Mouse (Mus musculus) spleen, embryonic (tissue): ENCODE results near the gene Nupr1.

Experiments used
- CTCF ChIA-PET: fragments of 350-600 bp; sonication (Branson Sonifier 250); formaldehyde crosslinking; loops from one replicate; lab custom pipeline; 2022; lab: Charles Lee

Nupr1 gene

DNA sequence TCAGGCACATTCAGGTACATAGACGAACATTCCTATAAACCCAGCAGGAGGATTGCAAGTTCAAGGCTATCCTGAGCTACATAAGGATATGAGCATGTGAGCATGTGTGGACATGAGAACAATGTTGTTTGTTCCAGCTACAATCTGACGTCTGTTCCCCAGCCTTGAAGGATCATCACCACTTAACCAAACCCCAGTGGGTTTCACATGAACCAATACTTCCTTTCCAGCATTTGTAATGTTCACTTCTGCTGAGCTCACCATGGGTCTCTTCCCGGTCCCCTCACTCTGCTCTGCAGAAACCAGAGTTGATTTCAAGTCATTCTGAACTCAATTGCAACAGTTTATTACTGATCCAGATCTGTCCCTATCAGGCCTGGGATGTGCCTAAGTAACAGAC lies 28.0 kb downstream of the Nupr1 start:
- CTCF ChIA-PET, result no interaction called here

DNA sequence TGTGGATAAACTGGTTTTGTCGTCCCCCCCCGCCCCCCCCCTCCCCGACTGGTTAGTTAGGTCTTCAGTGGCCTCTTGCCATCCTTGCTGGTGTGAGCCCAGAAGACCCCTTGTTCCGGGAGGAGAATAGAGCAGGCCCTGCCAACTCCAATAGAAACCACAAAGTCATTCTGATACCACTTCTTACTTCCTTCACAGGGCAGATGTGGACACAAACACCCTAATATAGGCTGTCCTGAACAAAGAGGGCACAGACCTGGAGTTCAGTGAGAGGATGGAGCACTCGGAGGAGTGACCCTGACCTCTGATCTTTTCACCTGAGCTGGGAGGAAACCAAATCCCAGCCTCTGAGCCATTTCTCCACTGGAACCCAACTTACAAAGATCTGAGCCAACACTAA lies 28.8 kb downstream of the Nupr1 start:
- CTCF ChIA-PET, result no interaction called here

DNA sequence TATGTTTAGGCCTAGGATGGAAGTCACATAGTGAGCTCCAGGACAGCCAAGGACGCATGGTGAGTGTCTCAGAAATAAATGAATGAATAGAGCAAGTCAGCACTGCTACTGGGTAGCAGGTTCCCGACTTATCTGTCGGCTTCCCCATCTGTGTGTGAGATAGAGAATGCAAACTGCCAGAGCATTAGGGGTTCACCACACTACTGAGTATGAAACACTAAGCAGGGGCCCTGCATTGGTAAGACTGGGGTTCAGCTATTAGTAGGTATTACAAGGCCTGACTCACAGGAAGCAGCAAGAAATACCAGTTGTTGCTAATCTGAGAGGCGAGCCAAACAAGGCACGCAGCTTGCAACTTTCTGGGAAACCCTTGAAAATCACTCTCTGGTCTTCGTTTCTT lies 31.7 kb downstream of the Nupr1 start:
- CTCF ChIA-PET, result no interaction called here

DNA sequence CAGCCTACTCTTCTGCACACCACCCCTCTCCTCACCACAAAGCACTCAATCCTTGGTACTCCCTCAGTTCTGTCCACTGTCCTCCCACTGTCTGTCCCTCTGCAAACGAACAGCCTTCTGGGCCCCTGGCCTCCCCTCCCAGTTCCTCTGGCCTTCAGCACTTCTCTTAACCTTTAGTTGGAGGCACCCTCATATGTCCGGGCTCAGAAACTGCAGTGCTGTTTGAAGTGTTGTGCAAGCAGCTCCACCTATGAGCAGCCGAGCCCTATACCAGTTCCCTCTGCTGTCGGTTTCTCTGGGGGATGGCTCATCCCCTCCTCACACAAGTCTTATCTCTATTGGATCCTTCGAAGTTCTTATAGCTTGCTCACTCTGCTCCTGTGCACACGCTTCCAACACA lies 34.2 kb downstream of the Nupr1 start:
- CTCF ChIA-PET, result no interaction called here

DNA sequence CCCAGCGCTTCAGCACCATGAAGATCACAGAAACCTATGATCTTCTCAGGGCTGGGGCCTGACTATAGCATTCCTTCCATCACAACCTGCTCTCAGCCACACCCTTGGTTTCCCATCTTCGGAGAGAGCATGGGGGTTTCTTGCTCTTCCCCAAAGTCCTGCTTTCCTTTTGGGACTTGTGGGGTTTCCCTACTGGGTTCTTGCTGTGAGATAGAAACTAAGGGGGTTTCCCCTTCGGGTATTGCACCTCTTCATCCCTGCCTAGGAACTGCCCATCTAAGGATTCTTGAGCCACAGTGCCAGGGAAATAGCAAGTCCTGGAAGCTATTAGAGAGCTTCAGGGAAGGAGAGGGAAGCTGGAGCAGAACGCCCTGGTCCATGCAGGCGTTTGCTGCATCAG lies 34.8 kb downstream of the Nupr1 start:
- CTCF ChIA-PET, result no interaction called here

DNA sequence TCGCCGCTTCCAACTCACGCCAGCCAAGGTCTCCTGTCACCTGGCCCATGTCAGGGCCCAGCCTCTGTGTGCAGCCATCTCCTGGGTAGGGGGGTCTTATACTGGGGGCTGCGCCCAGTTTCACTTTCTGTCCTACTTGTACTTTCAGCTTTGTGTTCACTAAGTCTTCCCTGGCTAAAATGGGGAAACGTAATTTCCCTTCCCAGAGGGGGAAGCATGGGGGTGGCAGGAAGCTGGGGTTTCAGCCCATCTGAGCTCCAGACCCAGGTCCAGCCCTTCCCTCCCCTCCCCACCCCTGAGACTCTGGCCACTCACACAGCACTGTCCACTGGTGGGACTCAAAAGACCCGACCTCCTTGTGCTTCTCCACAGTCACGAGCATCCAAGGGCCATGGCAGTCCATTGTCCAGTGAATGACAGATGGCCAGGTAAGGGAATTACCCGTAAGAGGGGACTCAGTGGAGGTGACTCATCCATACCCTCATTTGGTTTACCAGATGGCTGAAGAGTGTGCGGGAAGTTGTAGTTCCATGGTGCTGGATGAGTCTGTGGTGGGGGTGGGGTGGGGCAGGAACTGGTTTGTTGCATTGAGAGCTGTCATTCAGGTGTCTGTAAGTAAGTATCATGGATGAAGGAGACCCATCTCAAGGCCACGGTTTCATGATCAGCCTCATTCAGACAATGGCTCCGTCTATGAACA lies 35.6 kb downstream of the Nupr1 start, which contains the start of gene Il27:
Il27 (minus strand) TSS at position 80 of the 700 bp plus-strand sequence.
- CTCF ChIA-PET, result no interaction called here

DNA sequence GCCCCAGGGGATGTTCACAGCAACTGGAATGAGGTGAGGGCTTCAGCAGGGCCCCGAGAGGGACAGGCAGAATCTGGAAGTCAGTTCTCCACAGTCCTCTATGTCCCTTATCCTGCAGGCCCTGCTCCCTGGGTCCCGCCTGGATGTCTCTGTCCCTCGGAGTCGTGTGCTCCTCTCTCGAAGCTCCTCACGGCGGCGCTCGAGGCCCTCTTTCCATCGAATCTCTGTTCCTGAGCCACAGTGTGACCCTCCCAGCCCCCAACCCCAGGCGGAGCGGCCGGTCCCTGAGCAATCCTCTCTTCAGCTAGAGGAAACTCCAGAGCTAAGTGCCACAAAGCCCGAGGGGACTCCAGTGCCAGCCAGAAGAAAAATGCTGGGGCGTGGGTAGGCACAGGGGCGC lies 42.9 kb downstream of the Nupr1 start:
- CTCF ChIA-PET, result no interaction called here

DNA sequence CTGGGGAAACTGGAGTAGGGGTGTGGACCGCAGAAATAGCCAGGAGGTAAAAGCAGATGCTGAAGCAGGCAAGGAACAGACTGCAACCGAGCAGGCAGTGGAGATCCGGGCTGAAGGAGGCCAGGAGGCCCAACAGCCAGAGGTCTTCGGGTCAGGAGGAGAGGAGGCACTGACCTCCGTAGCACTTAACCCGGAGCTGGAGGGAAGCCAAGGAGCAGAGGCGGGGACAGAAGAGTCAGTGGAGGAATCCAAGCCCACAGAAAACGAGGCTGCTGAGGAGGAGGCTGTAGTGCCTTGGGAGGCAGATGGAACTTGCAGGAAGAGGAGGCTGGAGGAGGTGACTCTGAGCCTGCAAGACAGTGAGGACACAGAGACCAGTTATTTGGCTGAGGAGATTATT lies 43.8 kb downstream of the Nupr1 start:
- CTCF ChIA-PET, result no interaction called here

DNA sequence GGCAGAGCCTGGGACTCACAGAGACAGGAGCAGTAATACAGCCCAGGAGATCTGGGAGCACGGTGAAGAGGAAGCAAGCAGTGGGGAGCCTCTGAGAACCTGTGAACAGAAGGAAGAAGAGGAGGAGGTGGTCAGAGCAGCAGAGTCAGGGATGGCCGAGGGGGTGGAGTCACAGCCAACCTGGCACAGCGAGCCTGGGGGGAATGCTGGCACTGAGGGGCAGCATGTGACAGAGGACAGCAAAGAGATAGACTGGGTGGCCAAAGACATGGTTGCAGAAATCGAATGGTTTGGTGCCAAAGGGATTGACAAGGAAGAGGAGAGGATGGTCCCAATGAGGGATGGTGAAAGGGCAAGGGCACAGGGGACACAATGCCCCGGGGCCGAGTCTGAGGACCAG lies 44.9 kb downstream of the Nupr1 start, which contains the start of gene Cln3:
Cln3 (minus strand) TSS at position 101 of the 400 bp plus-strand sequence.
- CTCF ChIA-PET, result no interaction called here

DNA sequence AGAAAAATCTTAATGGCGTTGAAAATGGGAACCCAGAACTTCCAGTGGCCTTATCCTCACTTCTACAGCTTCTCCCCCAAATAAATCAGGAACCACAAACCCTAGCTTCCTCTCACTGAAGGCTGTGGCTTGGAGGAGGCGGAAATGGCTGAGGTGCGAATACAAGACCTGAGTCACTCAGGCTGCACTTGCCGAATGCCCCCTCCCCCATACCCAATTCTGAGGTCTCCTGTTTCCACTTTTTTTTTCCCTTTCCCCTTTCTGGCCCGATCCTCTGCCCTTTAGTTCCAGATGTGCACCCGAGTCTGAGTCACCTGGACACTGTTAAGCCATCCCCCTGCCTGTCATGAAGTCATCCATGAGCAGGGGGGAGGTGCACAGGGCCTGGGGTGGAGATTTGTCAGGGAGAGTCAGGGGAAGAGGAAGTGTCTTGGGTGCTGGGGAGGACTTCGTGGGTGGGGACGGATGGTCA lies 46.1 kb downstream of the Nupr1 start, which contains the start of gene Apobr:
Apobr (plus strand) TSS at position 437 of the 472 bp plus-strand sequence.
- CTCF ChIA-PET, result interaction anchor here (0.5 kb wide), 1 partner anchor 195 kb away, joined by 5 read pairs; no protein-coding TSS in a partner anchor

DNA sequence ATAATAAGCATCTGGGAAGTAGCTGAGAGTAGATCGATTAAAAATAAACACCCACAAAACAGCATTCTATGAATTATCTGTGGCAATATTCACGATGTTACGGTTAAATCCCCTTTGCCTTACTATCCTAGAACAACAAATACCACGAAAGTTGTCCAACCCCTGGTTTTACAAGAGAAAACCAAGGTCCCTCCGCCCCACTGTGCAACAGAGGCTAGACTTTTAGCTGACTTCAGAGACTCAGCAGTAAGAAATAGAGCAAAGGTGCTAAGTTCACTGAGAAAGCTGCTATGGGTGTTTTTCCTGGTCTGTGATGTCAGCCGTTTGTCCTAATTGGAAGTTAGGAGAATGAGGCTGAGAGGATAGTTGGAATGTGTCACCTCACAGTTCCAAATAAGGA lies 46.9 kb downstream of the Nupr1 start:
- CTCF ChIA-PET, result no interaction called here

DNA sequence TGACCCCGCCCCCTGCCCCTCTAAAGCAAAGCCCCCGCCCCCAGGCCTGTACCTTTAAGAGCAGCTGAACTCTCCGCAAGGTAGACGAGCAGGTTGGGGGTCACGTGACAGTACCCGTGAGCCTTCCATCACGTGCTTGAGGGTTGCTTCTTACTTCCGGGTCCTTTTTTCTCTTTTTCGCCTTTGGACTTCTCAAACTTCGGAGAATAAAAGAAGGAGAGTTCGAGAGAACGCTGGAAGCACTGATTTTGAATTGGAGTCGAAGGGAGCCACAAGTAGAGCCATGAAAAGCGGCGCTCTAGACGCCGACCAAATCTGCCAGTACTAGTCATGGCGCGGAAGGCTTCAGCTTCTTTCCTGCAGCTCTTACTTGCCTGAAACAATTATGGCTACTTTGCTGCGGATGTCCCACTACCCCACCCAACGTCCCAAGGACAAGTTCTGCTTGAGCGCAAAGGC lies 47.4 kb downstream of the Nupr1 start:
- CTCF ChIA-PET, result interaction anchor here (0.6 kb wide), 1 partner anchor 17 kb away, joined by 3 read pairs; no protein-coding TSS in a partner anchor

DNA sequence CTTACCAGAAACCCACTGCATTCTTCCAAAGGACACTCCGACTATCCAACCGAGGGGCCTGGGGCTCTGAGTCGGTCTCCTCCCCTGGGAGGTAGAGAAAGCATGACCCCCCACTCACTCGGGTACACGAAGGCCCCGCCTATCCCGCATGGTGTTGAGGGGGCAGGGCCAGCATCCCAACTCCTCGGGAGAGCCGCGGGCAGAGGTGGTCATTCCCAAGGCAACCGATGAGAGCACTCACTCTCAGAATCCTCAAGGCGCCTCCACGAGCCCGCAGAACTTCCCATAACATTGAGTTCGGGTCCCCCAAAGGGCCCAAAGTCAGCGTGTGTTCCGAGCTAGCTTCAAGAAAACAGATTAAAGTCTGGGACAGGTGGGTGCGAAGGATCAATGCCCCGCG lies 47.9 kb downstream of the Nupr1 start:
- CTCF ChIA-PET, result interaction anchor here (0.6 kb wide), 1 partner anchor 16 kb away, joined by 3 read pairs; no protein-coding TSS in a partner anchor

DNA sequence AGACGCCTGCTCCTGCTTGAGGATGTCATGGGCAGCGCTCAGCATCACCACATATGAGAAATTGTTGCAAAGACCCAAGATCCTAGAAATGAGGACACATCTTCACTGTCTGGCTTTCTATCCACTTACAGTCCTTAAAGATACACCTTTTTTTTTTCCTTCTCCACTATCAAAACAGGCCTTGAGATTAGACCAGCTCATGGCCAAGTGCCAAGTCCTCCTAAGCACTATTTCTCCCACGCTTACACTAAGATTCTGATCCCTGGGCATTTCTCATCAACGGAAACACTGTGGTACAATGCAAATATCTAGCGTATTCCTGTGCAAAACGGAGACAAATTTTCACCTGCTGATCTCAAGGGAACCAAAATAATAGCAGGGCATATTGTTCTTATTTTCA lies 49.0 kb downstream of the Nupr1 start:
- CTCF ChIA-PET, result no interaction called here

DNA sequence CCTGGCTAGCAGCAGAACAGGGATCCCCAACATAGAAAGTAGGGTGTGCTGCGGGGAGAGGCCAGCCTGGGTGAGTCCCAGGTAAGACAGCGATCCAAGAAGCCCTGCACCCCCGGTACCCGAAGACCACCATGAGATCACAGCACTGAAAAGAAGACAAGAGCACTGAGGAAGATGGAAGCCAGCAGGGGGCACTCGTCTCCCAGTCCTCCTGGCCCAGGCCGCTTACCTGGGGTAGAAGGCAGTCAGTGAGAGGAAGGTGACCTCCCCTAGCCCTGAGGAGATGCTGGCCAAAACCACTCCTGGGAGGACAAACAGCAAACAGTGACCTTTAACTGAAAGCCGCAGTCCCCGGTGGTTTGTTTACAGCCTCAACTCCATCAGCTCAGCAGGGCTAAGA lies 51.5 kb downstream of the Nupr1 start:
- CTCF ChIA-PET, result interaction anchor here (0.6 kb wide), 2 partner anchors 36 to 112 kb away, joined by 3 read pairs; no protein-coding TSS in a partner anchor

DNA sequence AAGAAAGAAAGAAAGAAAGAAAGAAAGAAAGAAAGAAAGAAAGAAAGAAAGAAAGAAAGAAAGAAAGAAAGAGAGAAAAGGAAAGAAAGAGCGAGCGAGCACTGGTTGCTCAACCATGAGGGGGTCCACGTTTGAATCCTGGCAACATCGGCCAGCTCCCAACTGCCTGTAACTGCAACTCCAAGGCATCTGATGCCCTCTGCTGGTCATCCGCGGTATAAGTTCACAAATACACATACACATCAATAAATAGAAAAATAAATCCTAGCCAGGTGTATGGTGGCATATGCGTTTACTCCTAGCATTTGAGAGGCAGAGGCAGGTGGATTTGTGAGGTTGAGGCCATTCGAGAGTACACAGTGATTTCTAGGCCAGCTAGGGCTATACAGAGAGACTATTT lies 53.7 kb downstream of the Nupr1 start:
- CTCF ChIA-PET, result interaction anchor here (1.3 kb wide), 1 partner anchor 13 kb away, joined by 3 read pairs; no protein-coding TSS in a partner anchor
